Mouse (Mus musculus): ENCODE data around the gene Myo1h. TPM values are rescaled to one million over a fixed set of nuclear protein-coding genes. Genes with fewer than 3 reads are reported as not detected.

Myo1h gene
- 1.5 and 1.6 TPM in 2 replicates for polyA plus RNA-seq (2015; fragmentation: Nextera tagmentation; extraction: Ambion mirVana)

DNA sequence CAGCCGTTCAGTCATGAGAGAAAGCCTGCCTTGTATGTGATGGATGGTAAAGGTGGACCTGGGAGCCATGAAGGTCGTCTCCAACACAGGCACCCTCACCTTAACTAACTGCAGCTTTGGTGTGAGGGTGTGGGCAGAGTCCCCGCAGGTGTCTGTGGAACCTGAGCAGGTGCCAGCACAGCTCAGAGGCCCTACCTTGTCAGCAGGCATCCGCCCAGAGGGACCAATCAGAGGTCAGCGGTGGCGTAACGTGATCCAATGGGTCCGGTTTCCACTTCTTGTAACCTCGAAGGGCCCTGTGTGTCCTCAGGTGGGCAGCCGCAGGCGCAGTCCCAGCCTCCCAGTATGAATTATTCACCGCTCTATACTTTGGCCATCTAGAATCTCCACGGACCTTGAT is at the start of gene Myo1h:
Myo1h (plus strand) TSS at position 293 of the 400 bp plus-strand sequence.

DNA sequence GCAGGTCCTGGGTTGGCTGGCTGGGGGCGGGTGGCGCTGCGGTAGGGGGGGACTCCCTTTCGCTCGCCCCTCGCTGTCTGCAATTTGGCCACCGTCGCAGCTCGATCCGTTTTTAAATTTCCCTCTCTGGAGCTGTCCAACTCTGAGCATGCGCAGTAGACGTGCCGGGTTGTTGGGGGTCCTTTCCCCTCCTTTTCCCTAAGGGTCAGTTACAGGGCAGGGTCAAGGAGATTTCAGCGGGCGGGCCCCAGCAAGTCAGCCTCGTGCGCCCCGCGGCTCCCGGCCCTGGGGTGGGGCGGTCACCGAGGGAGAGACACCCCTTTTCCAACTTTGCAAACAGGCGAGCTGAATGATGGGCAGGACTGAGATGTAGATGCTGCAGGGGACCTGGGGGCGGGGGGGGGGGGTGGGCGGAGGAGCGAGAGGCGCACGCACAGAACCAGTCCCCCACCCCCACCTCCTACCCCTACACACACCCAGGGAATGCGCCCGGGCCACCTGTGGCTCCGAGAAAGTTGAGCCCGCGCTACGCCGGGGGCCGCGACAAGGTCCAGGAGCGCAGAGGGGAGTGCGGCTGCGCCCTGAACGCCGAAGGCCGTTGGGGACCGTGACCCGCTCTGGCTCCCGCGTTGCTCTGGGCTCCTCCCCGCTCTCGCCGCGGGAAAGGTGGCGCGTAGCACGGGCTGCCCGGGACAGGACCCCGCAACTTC is 15.1 kb upstream of the Myo1h start, which contains the start of gene Foxn4:
Foxn4 (minus strand) TSS at position 115 of the 710 bp plus-strand sequence.

DNA sequence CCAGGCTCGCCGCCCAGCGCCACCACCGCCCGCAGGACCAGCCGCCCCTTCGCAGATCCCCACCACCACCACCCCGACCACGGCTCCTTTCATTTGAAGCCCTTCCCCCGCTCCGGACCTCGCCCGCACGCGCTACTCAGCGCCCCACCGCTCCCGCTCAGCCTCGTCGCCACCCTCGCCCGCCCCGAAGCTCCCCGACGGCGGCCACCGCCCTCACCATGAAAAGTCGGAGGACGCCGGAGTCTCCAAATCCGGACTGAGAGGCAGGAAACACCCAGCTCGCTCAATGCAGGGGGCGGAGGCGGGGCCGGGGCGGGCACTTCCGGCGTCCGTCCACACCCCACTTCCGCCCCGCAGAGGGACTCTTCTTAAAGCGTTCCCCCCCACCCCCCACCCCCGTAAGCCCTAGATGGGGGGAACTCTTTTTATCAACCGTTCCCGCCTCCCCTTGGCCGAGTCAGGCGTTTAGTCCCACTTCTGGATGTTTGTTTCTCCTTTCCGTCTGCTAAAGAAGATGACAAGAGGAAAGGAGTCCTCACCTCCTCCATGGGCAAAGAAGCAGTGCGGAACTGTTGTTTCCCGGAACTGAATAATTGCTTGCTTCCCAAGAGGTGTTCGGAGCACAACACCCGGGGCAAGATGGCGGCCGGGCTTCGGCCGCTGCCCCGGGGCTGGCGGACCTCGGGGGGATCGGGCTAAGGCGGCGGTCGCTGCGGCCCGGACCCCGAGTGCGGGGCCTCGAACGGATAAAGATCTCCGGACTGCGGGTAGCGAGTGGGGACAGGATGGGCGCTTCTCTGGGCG is 91.4 kb downstream of the Myo1h start, which contains the start of the genes Kctd10 and Ube3b:
Kctd10 (minus strand) TSS at position 300 of the 804 bp plus-strand sequence.
Ube3b (plus strand) TSS at position 399 of the 804 bp plus-strand sequence.

Small RNA genes within 50 kb of the gene (microRNA-seq; reads per million reads assigned to microRNA genes)
- gene Mir7027: 0 to 0.20 reads per million in 2 experiments

Other genes starting within 250 kb of the Myo1h start
- 5.4 and 5.5 TPM in 2 replicates for gene Usp30, start 223.7 kb upstream of the Myo1h start, polyA plus RNA-seq (2015; fragmentation: Nextera tagmentation; extraction: Ambion mirVana)
- gene Svop, start 197.6 kb upstream of the Myo1h start, polyA plus RNA-seq (2015; fragmentation: Nextera tagmentation; extraction: Ambion mirVana): not detected in 2 replicates
- gene Alkbh2, start 160.9 kb upstream of the Myo1h start, polyA plus RNA-seq (2015; fragmentation: Nextera tagmentation; extraction: Ambion mirVana): 3.9 TPM in 2 replicates
- 9.8 and 11.2 TPM in 2 replicates for gene Ung, start 158.8 kb upstream of the Myo1h start, polyA plus RNA-seq (2015; fragmentation: Nextera tagmentation; extraction: Ambion mirVana)
- gene Acacb, start 142.6 kb upstream of the Myo1h start, polyA plus RNA-seq (2015; fragmentation: Nextera tagmentation; extraction: Ambion mirVana): 9.2 and 12.0 TPM in 2 replicates
- gene Foxn4, start 15.4 kb upstream of the Myo1h start, polyA plus RNA-seq (2015; fragmentation: Nextera tagmentation; extraction: Ambion mirVana): not detected in 2 replicates
- gene Kctd10, start 91.3 kb downstream of the Myo1h start, polyA plus RNA-seq (2015; fragmentation: Nextera tagmentation; extraction: Ambion mirVana): 32.5 and 38.9 TPM in 2 replicates
- 26.0 and 26.4 TPM in 2 replicates for gene Ube3b, start 91.4 kb downstream of the Myo1h start, polyA plus RNA-seq (2015; fragmentation: Nextera tagmentation; extraction: Ambion mirVana)
- gene Mmab, start 154.9 kb downstream of the Myo1h start, polyA plus RNA-seq (2015; fragmentation: Nextera tagmentation; extraction: Ambion mirVana): 15.1 and 15.5 TPM in 2 replicates
- gene Mvk, start 155.1 kb downstream of the Myo1h start, polyA plus RNA-seq (2015; fragmentation: Nextera tagmentation; extraction: Ambion mirVana): 12.1 and 16.6 TPM in 2 replicates

Measured in skeletal muscle tissue, postnatal 0 days (tissue).